Mouse (Mus musculus): ENCODE data around the gene Actb.

DNA sequence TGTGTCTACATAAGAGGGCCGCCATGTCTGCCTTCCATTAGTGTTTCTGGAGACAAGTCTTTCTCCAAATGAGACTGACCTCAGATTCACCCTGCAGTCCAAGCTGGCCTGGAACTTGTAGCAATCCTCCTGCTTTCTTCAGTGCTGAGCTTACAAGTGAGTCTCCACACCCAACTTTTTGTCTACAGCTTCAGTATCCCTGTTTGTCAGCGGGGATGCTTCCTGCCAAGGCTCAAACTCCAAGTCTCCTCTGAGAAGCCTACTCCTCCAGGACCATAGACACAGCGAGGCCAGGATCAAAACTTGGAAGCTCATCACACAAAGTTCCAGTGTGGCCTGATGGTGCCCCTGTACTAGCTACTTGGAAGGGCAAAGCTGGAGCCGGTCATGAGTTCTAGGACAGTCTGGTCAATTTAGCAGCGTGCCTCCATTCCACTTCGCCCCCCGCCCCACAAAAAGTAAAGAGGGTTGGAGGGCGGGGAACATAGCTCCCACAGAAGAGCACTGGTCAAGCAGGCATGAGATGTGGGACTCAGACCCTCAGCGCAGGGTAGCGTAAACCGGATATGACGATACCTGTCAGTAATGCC, 20.9 kb upstream of the Actb start:
- no peak for TF ChIP-seq CTCF (conservative IDR thresholded peaks at IDR 0.05; ENCODE audit: insufficient read depth, insufficient read length, low read depth, low read length)
- TF ChIP-seq POLR2A (IDR thresholded peaks at IDR 0.05; ENCODE audit: low read depth, low read length): no peak

Measured in kidney, adult 2 months (tissue).